Mouse (Mus musculus): Measurements from ENCODE around the gene Mamdc2.

Gene Mamdc2

GRCm38 (mm10) chr19:23256771-23257170 is 191.5 kb downstream of the Mamdc2 start:
- DNase-seq: no peak

Measured in lung, postnatal 10 days (tissue).